In the genomic region with DNA sequence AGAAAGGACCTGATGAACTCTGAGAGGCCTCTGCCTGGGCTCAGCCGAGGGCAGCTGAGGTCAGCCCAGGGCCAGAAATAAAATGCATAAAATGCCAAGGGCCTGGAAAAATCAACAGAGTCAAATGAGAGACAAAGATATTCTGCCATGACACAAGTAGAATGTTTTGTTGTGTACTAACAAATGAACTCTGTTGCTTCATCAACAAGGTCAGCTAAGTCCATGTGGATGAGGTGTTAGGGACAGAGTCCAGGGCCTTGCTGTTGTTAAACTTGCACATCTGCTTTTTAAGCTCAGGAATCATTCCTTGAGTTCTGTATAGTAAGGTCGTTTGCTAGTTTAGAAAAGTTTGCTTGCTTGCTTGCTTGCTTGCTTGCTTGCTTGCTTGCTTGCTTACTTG, we compare ENCODE assay signal across 19 mouse cellular contexts. TPM values are rescaled to one million over a fixed set of nuclear protein-coding genes. Genes with fewer than 3 reads are reported as not detected.
DNase-seq lines count a peak whose midpoint lies in the region; ATAC-seq and TF ChIP-seq lines count a peak whose summit lies in the region.
"Had no signal": no experiment of that assay in that cellular context is flagged by ENCODE, and none has a peak within 500 bp of the region (broad histone marks: within the 10 kb centered on the region; RNA-seq: fewer than 3 reads in every experiment).

No protein-coding gene starts in this region.

- no peak overlapping the region for H3K9ac ChIP-seq in liver, adult 2 months (ENCODE audit: low read depth, low read length)
- no peak overlapping the region for H3K9ac ChIP-seq in liver, embryonic 12.5 days
- H3K9ac ChIP-seq in lung, embryonic 16.5 days (ENCODE audit: low read length): no peak overlapping the region
- H3K9ac ChIP-seq in midbrain, embryonic 15.5 days: no peak overlapping the region
- H3K9ac ChIP-seq: embryonic facial prominence, embryonic 12.5 days; forebrain, embryonic 13.5 days; forebrain, postnatal 0 days; heart, embryonic 15.5 days; hindbrain, embryonic 15.5 days had no signal

- H3K79me2 ChIP-seq in liver, adult 2 months (ENCODE audit: control insufficient read depth, insufficient read depth, low read length): no peaks in the 10 kb centered on the region

- DNase-seq in liver, adult 2 months (ENCODE audit: extremely low read depth, low read depth, low spot score): peak; percentile 97
- DNase-seq in embryonic facial prominence, embryonic 10.5 days (ENCODE audit: low spot score): no peak
- DNase-seq in lung, postnatal 36 days: peak; percentile 68
- no peak for DNase-seq in cerebellum, adult 11 months
- DNase-seq: adrenal gland, adult 2 months; adrenal gland, postnatal 25 days; cerebellum, adult 2 months; cerebellum, postnatal 10 days; forebrain, postnatal 0 days; gastrocnemius, postnatal 14 days; heart, adult 2 months; heart, postnatal 14 days had no signal

- H3K27ac ChIP-seq in liver, adult 2 months (replicated peaks; ENCODE audit: insufficient read depth, low read depth, low read length): 0 out of 2 replicates have a peak overlapping the region, but pooled peaks have one; percentile 8
- no peak overlapping the region for H3K27ac ChIP-seq in liver, embryonic 12.5 days
- 0 out of 2 replicates have a peak overlapping the region, but pooled peaks have one; percentile 40 for H3K27ac ChIP-seq in embryonic facial prominence, embryonic 10.5 days (replicated peaks)
- H3K27ac ChIP-seq in lung, embryonic 16.5 days (ENCODE audit: low read length): peak overlapping the region; percentile 72
- H3K27ac ChIP-seq in midbrain, embryonic 15.5 days: no peak overlapping the region
- H3K27ac ChIP-seq: embryonic facial prominence, embryonic 12.5 days; forebrain, embryonic 13.5 days; heart, adult 2 months; heart, embryonic 15.5 days; hindbrain, embryonic 15.5 days had no signal

- no peak for TF ChIP-seq POLR2A in liver, adult 2 months (IDR thresholded peaks at IDR 0.05; ENCODE audit: extremely low read depth, insufficient read depth, low read length)

- no peaks in the 10 kb centered on the region for H3K27me3 ChIP-seq in liver, adult 2 months (ENCODE audit: control insufficient read depth, insufficient read depth, low read length)
- 0 out of 2 replicates have a peak, but pooled peaks cover 7% of the 10 kb centered on the region for H3K27me3 ChIP-seq in liver, embryonic 12.5 days (replicated peaks)
- H3K27me3 ChIP-seq in embryonic facial prominence, embryonic 10.5 days (replicated peaks; ENCODE audit: low read depth, poor library complexity, severe bottlenecking): peaks cover 15% of the 10 kb centered on the region
- H3K27me3 ChIP-seq in lung, embryonic 16.5 days (ENCODE audit: control insufficient read depth, insufficient read depth, low read depth, low read length): no peaks in the 10 kb centered on the region; the same call in 1 of the 2 replicates
- peaks cover 6% of the 10 kb centered on the region for H3K27me3 ChIP-seq in midbrain, embryonic 15.5 days (replicated peaks)
- H3K27me3 ChIP-seq: embryonic facial prominence, embryonic 12.5 days; forebrain, embryonic 13.5 days; heart, embryonic 15.5 days; hindbrain, embryonic 15.5 days had no signal

- no peaks in the 10 kb centered on the region for H3K9me3 ChIP-seq in liver, embryonic 12.5 days (replicated peaks)
- no peaks in the 10 kb centered on the region for H3K9me3 ChIP-seq in embryonic facial prominence, embryonic 10.5 days
- no peaks in the 10 kb centered on the region; the same call in 1 of the 2 replicates for H3K9me3 ChIP-seq in lung, embryonic 16.5 days (ENCODE audit: control insufficient read depth, low read length)
- no peaks in the 10 kb centered on the region for H3K9me3 ChIP-seq in midbrain, embryonic 15.5 days
- H3K9me3 ChIP-seq: embryonic facial prominence, embryonic 12.5 days; forebrain, embryonic 13.5 days; heart, embryonic 15.5 days; hindbrain, embryonic 15.5 days had no signal

- H3K36me3 ChIP-seq in liver, adult 2 months (ENCODE audit: control insufficient read depth, insufficient read depth, low read length): no peaks in the 10 kb centered on the region
- H3K36me3 ChIP-seq in liver, embryonic 12.5 days: no peaks in the 10 kb centered on the region
- no peaks in the 10 kb centered on the region for H3K36me3 ChIP-seq in embryonic facial prominence, embryonic 10.5 days (replicated peaks)
- no peaks in the 10 kb centered on the region for H3K36me3 ChIP-seq in lung, embryonic 16.5 days (ENCODE audit: control insufficient read depth, insufficient read depth, low read length)
- H3K36me3 ChIP-seq in midbrain, embryonic 15.5 days (replicated peaks): no peaks in the 10 kb centered on the region
- H3K36me3 ChIP-seq: embryonic facial prominence, embryonic 12.5 days; heart, embryonic 15.5 days; hindbrain, embryonic 15.5 days had no signal

- no peak overlapping the region for H3K4me2 ChIP-seq in liver, embryonic 12.5 days
- no peak overlapping the region for H3K4me2 ChIP-seq in lung, embryonic 16.5 days (ENCODE audit: low read depth, low read length)
- H3K4me2 ChIP-seq in midbrain, embryonic 15.5 days: no peak overlapping the region

- WGBS in liver, adult 2 months: 25% methylated on average over 2 of the region's 2 CpGs
- 46% methylated on average over 2 of the region's 2 CpGs for WGBS in liver, embryonic 12.5 days (ENCODE audit: insufficient replicate concordance)
- WGBS in embryonic facial prominence, embryonic 10.5 days: 40% methylated on average over 2 of the region's 2 CpGs
- WGBS in lung, embryonic 16.5 days: 57% methylated on average over 2 of the region's 2 CpGs
- WGBS in midbrain, embryonic 15.5 days: 49% methylated on average over 2 of the region's 2 CpGs

- ATAC-seq in liver, embryonic 12.5 days: no peak
- ATAC-seq in lung, embryonic 16.5 days (ENCODE audit: low read depth): peak; percentile 77
- ATAC-seq in midbrain, embryonic 15.5 days (replicated peaks): no peak
- ATAC-seq: forebrain, embryonic 13.5 days; forebrain, postnatal 0 days had no signal

- no peak for TF ChIP-seq CTCF in liver, adult 2 months (IDR thresholded peaks at IDR 0.05; ENCODE audit: low read depth, low read length)

- H3K4me1 ChIP-seq in liver, adult 2 months (ENCODE audit: control insufficient read depth, insufficient read depth, low read length): peaks cover 5% of the 10 kb centered on the region
- peaks cover 8% of the 10 kb centered on the region; the same call in 1 of the 2 replicates for H3K4me1 ChIP-seq in liver, embryonic 12.5 days
- H3K4me1 ChIP-seq in embryonic facial prominence, embryonic 10.5 days: peaks cover 27% of the 10 kb centered on the region
- H3K4me1 ChIP-seq in lung, embryonic 16.5 days (replicated peaks; ENCODE audit: control insufficient read depth, insufficient read depth, low read length): peaks cover 14% of the 10 kb centered on the region
- peaks cover 8% of the 10 kb centered on the region for H3K4me1 ChIP-seq in midbrain, embryonic 15.5 days

- H3K4me3 ChIP-seq in liver, adult 2 months (ENCODE audit: insufficient read depth, low read depth, low read length): no peak overlapping the region
- no peak overlapping the region for H3K4me3 ChIP-seq in liver, embryonic 12.5 days
- H3K4me3 ChIP-seq in embryonic facial prominence, embryonic 10.5 days: no peak overlapping the region
- no peak overlapping the region for H3K4me3 ChIP-seq in lung, embryonic 16.5 days (ENCODE audit: low read length)
- no peak overlapping the region for H3K4me3 ChIP-seq in midbrain, embryonic 15.5 days
- H3K4me3 ChIP-seq: embryonic facial prominence, embryonic 12.5 days; forebrain, embryonic 13.5 days; heart, adult 2 months; heart, embryonic 15.5 days; hindbrain, embryonic 15.5 days had no signal

RNA-seq across cellular contexts. Expression of a gene that starts 9.2 kb away (rescaled TPM):
- 0.28 and 0.60 TPM in 2 replicates for total RNA-seq in liver, adult 2 months (2014; rRNA removed)
- 0.01 and 0.02 TPM in 2 replicates for polyA plus RNA-seq in liver, adult 2 months (2012; rRNA removed)
- polyA plus RNA-seq in liver, embryonic 12.5 days (2016; fragmentation: Nextera tagmentation; extraction: Ambion mirVana): 0.41 and 0.49 TPM in 2 replicates
- polyA plus RNA-seq in embryonic facial prominence, embryonic 10.5 days (2016; fragmentation: Nextera tagmentation; extraction: Ambion mirVana): 6.6 and 6.7 TPM in 2 replicates
- polyA plus RNA-seq in lung, embryonic 16.5 days (2015; fragmentation: Nextera tagmentation; extraction: Ambion mirVana): 44.3 and 46.4 TPM in 2 replicates
- polyA plus RNA-seq in midbrain, embryonic 15.5 days (2015; fragmentation: Nextera tagmentation; extraction: Ambion mirVana): 11.0 and 11.7 TPM in 2 replicates

Comparison
In these comparisons a context has a peak if more than half of its experiments do, and no peak if none do; other contexts are left out.
1. H3K27ac ChIP-seq: peak in liver, adult 2 months (single experiment), embryonic facial prominence, embryonic 10.5 days (single experiment) and lung, embryonic 16.5 days (single experiment); none in liver, embryonic 12.5 days (single experiment) and midbrain, embryonic 15.5 days (single experiment).
2. DNase-seq: peak in liver, adult 2 months (single experiment) and lung, postnatal 36 days (single experiment); none in embryonic facial prominence, embryonic 10.5 days (single experiment) and cerebellum, adult 11 months (single experiment).